Mouse (Mus musculus) kidney, postnatal 0 days (tissue): Measurements from ENCODE around the gene Ramp2. TPM values are rescaled to one million over a fixed set of nuclear protein-coding genes. Genes with fewer than 3 reads are reported as not detected.

Experiments used
- ATAC-seq: fragments of 200-750 bp; cut with Nextera tagmentation; replicated peaks from 2 replicates; pipeline ENCODE4 v1.8.0; 2017; ENCODE audit warnings: low read depth, moderate number of reproducible peaks, moderate TSS enrichment, moderate library complexity; ENCODE audit not compliant: low FRiP score
- DNase-seq: peaks from one replicate; pipeline ENCODE4 v3.0.0-alpha.2; 2016; ENCODE audit warnings: low spot score
- H3K27ac ChIP-seq: fragments of 300-500 bp; sonication (generic); 2 replicates; pipeline ENCODE4 v1.5.1; 2014; ENCODE audit warnings: mild to moderate bottlenecking
- H3K27me3 ChIP-seq: fragments of 300-500 bp; sonication (generic); 2 replicates; pipeline ENCODE4 v1.6.1; 2014; ENCODE audit warnings: low read length, mixed read lengths; ENCODE audit not compliant: insufficient read depth
- H3K36me3 ChIP-seq: fragments of 300-500 bp; sonication (generic); 2 replicates; pipeline ENCODE4 v1.6.1; 2014; ENCODE audit warnings: low read length, mixed read lengths; ENCODE audit not compliant: insufficient read depth
- H3K4me1 ChIP-seq: fragments of 300-500 bp; sonication (generic); replicated peaks from 2 replicates; pipeline ENCODE4 v1.6.1; 2014; ENCODE audit warnings: antibody characterized with exemption, low read length, mixed read lengths; ENCODE audit not compliant: insufficient read depth
- H3K4me2 ChIP-seq: fragments of 300-500 bp; sonication (generic); 2 replicates; pipeline ENCODE4 v1.6.1; 2014; ENCODE audit warnings: mild to moderate bottlenecking, low read length, moderate library complexity, mixed read lengths
- H3K4me3 ChIP-seq: fragments of 300-500 bp; sonication (generic); replicated peaks from 2 replicates; pipeline ENCODE4 v1.5.1; 2014; ENCODE audit warnings: low read depth, low read length
- H3K9ac ChIP-seq: fragments of 300-500 bp; sonication (generic); 2 replicates; pipeline ENCODE4 v1.6.1; 2014; ENCODE audit warnings: low read depth, low read length
- H3K9me3 ChIP-seq: fragments of 300-500 bp; sonication (generic); replicated peaks from 2 replicates; pipeline ENCODE4 v1.6.1; 2016; ENCODE audit warnings: low read length, inconsistent platforms, mixed read lengths
- CTCF ChIP-seq: IDR thresholded peaks from 2 replicates; pipeline ENCODE4 v1.5.1; 2016; ENCODE audit warnings: antibody characterized with exemption, low read depth, mild to moderate bottlenecking, moderate library complexity
- WGBS: fragments of 180-500 bp; shearing (Covaris S2); extraction: QIAGEN DNeasy Blood & Tissue Kit; methylation state at CpG from one replicate; pipeline ENCODE4 v1.1.7; 2014; 5-methylcytosine and 5-hydroxymethylcytosine counted together
- polyA plus RNA-seq: library from polyadenylated mRNA; unstranded; fragments of >200 nt; fragmentation: Nextera tagmentation; extraction: Ambion mirVana; gene quantifications from 2 replicates; pipeline ENCODE4 v1.2.1, GENCODE M21; 2015

The Ramp2 gene
- polyA plus RNA-seq, 1 experiment from 2014 or later, result 247 TPM

DNA sequence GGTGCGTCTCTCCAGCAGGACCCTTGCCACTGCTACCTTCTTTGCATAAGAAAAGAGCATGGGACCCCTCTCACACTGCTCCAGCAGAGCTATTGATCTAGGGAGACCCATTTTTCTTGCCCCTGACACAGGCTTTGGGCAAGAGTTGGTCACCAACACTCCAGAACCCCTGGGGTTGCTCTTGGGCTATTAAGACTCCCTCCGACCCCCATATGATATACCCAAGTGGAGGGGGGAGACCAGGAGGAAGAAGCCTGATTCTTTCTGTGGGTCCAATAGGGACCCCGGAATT, 18.1 kb downstream of the Ramp2 start:
- ATAC-seq (no peak), DNase-seq (no peak)
- 46% methylated on average over 3 of the region's 3 CpGs for WGBS
- H3K27me3 ChIP-seq, result peaks cover 4% of the 10 kb centered on the region; the same call in 1 of the 2 replicates
- H3K9me3 ChIP-seq, result no peaks in the 10 kb centered on the region
- peak overlapping the region; percentile 97; the same call in 1 of the 2 replicates for H3K4me2 ChIP-seq
- no peak for TF ChIP-seq CTCF
- H3K36me3 ChIP-seq, result 0 out of 2 replicates have a peak, but pooled peaks cover 4% of the 10 kb centered on the region
- peak overlapping the region; percentile 59; the same call in 1 of the 2 replicates for H3K4me3 ChIP-seq
- H3K4me1 ChIP-seq, result peaks cover 33% of the 10 kb centered on the region
- no peak overlapping the region for H3K27ac ChIP-seq
- H3K9ac ChIP-seq, result 0 out of 2 replicates have a peak overlapping the region, but pooled peaks have one; percentile 43

GRCm38 (mm10) chr11:101264954-101265471, 19.2 kb downstream of the Ramp2 start:
- WGBS, result 14% methylated on average over 31 of the region's 31 CpGs
- Histone ChIP-seq H3K27ac (no peak overlapping the region), H3K27me3 (peaks cover 4% of the 10 kb centered on the region; the same call in 1 of the 2 replicates), H3K9me3 (no peaks in the 10 kb centered on the region), H3K4me1 (peaks cover 26% of the 10 kb centered on the region), H3K9ac (0 out of 2 replicates have a peak overlapping the region, but pooled peaks have one; percentile 5), H3K36me3 (0 out of 2 replicates have a peak, but pooled peaks cover 4% of the 10 kb centered on the region), H3K4me3 (peak overlapping the region; percentile 4; the same call in 1 of the 2 replicates), H3K4me2 (peak overlapping the region; percentile 47)
- TF ChIP-seq CTCF, result no peak
- ATAC-seq, result no peak
- DNase-seq, result no peak

GRCm38 (mm10) chr11:101265906-101266305, 20.1 kb downstream of the Ramp2 start:
- H3K27ac ChIP-seq, result no peak overlapping the region
- H3K36me3 ChIP-seq, result 0 out of 2 replicates have a peak, but pooled peaks cover 4% of the 10 kb centered on the region
- no peak for ATAC-seq
- no peak for TF ChIP-seq CTCF
- H3K4me1 ChIP-seq, result peaks cover 26% of the 10 kb centered on the region
- no peak for DNase-seq
- H3K27me3 ChIP-seq, result peaks cover 4% of the 10 kb centered on the region; the same call in 1 of the 2 replicates
- no peak overlapping the region for H3K4me3 ChIP-seq
- 52% methylated on average over 6 of the region's 6 CpGs for WGBS
- H3K9ac ChIP-seq, result no peak overlapping the region
- no peaks in the 10 kb centered on the region for H3K9me3 ChIP-seq
- 0 out of 2 replicates have a peak overlapping the region, but pooled peaks have one; percentile 47 for H3K4me2 ChIP-seq

GRCm38 (mm10) chr11:101269577-101270116, 23.8 kb downstream of the Ramp2 start:
- Histone ChIP-seq H3K27me3 (no peaks in the 10 kb centered on the region), H3K36me3 (0 out of 2 replicates have a peak, but pooled peaks cover 4% of the 10 kb centered on the region), H3K9ac (no peak overlapping the region), H3K9me3 (no peaks in the 10 kb centered on the region), H3K4me3 (no peak overlapping the region), H3K27ac (no peak overlapping the region), H3K4me2 (no peak overlapping the region), H3K4me1 (0 out of 2 replicates have a peak, but pooled peaks cover 11% of the 10 kb centered on the region)
- no peak for DNase-seq
- ATAC-seq, result no peak
- 17% methylated on average over 10 of the region's 10 CpGs for WGBS
- TF ChIP-seq CTCF, result no peak

GRCm38 (mm10) chr11:101272446-101272845, 26.6 kb downstream of the Ramp2 start:
- 82% methylated on average over 3 of the region's 3 CpGs for WGBS
- Histone ChIP-seq H3K4me3 (no peak overlapping the region), H3K36me3 (0 out of 2 replicates have a peak, but pooled peaks cover 12% of the 10 kb centered on the region), H3K4me1 (peaks cover 20% of the 10 kb centered on the region), H3K9ac (no peak overlapping the region), H3K9me3 (no peaks in the 10 kb centered on the region), H3K27me3 (no peaks in the 10 kb centered on the region), H3K27ac (no peak overlapping the region), H3K4me2 (no peak overlapping the region)
- ATAC-seq (no peak), DNase-seq (no peak)
- TF ChIP-seq CTCF, result no peak

GRCm38 (mm10) chr11:101275309-101275708, 29.5 kb downstream of the Ramp2 start:
- H3K9ac ChIP-seq, result no peak overlapping the region
- 75% methylated on average over 4 of the region's 4 CpGs for WGBS
- no peak overlapping the region for H3K27ac ChIP-seq
- H3K36me3 ChIP-seq, result 0 out of 2 replicates have a peak, but pooled peaks cover 9% of the 10 kb centered on the region
- no peak for TF ChIP-seq CTCF
- H3K4me1 ChIP-seq, result peaks cover 32% of the 10 kb centered on the region
- H3K4me2 ChIP-seq, result no peak overlapping the region
- ATAC-seq, result no peak
- H3K9me3 ChIP-seq, result no peaks in the 10 kb centered on the region
- no peak overlapping the region for H3K4me3 ChIP-seq
- H3K27me3 ChIP-seq, result no peaks in the 10 kb centered on the region
- no peak for DNase-seq
